Mouse (Mus musculus): ENCODE data around the gene Cdkn1b. TPM values are rescaled to one million over a fixed set of nuclear protein-coding genes. Genes with fewer than 3 reads are reported as not detected.

Gene Cdkn1b
- polyA plus RNA-seq, 1 experiment from 2014 or later: 21.7 TPM

- 50% methylated on average over 9 of the region's 9 CpGs for WGBS
- Histone ChIP-seq H3K27ac (replicated peaks) (0 out of 2 replicates have a peak overlapping the region, but pooled peaks have one; percentile 2), H3K36me3 (no peaks in the 10 kb centered on the region), H3K9me3 (no peaks in the 10 kb centered on the region), H3K4me1 (replicated peaks) (peaks cover 12% of the 10 kb centered on the region), H3K4me3 (no peak overlapping the region), H3K4me2 (no peak overlapping the region), H3K27me3 (no peaks in the 10 kb centered on the region), H3K9ac (no peak overlapping the region)
- no peak for ATAC-seq (ENCODE audit: low read depth)
These were observed 41.8 kb downstream of the Cdkn1b start for GRCm38 (mm10) chr6:134961858-134962517.

- no peak for ATAC-seq (ENCODE audit: low read depth)
- H3K4me1 ChIP-seq (replicated peaks): peaks cover 12% of the 10 kb centered on the region
- no peaks in the 10 kb centered on the region for H3K36me3 ChIP-seq
- H3K27me3 ChIP-seq: no peaks in the 10 kb centered on the region
- H3K9ac ChIP-seq: no peak overlapping the region
- H3K4me2 ChIP-seq: no peak overlapping the region
- 42% methylated on average over 5 of the region's 5 CpGs for WGBS
- H3K27ac ChIP-seq (replicated peaks): 0 out of 2 replicates have a peak overlapping the region, but pooled peaks have one; percentile 2
- H3K4me3 ChIP-seq: no peak overlapping the region
- no peaks in the 10 kb centered on the region for H3K9me3 ChIP-seq
These were observed 42.3 kb downstream of the Cdkn1b start for GRCm38 (mm10) chr6:134962518-134962893.

GRCm38 (mm10) chr6:134963910-134964309, 43.7 kb downstream of the Cdkn1b start:
- Histone ChIP-seq H3K9me3 (no peaks in the 10 kb centered on the region), H3K36me3 (no peaks in the 10 kb centered on the region), H3K9ac (no peak overlapping the region), H3K4me1 (replicated peaks) (peaks cover 12% of the 10 kb centered on the region), H3K27me3 (no peaks in the 10 kb centered on the region), H3K27ac (replicated peaks) (no peak overlapping the region), H3K4me2 (no peak overlapping the region), H3K4me3 (no peak overlapping the region)
- ATAC-seq (ENCODE audit: low read depth): no peak
- 73% methylated on average over 2 of the region's 2 CpGs for WGBS

- no peak overlapping the region for H3K9ac ChIP-seq
- no peaks in the 10 kb centered on the region for H3K36me3 ChIP-seq
- 87% methylated on average over 5 of the region's 5 CpGs for WGBS
- H3K4me3 ChIP-seq: no peak overlapping the region
- no peaks in the 10 kb centered on the region for H3K27me3 ChIP-seq
- no peaks in the 10 kb centered on the region for H3K9me3 ChIP-seq
- H3K4me1 ChIP-seq (replicated peaks): no peaks in the 10 kb centered on the region; the same call in 1 of the 2 replicates
- no peak for ATAC-seq (ENCODE audit: low read depth)
- H3K4me2 ChIP-seq: no peak overlapping the region
- no peak overlapping the region for H3K27ac ChIP-seq (replicated peaks)
These were observed 46.5 kb downstream of the Cdkn1b start for GRCm38 (mm10) chr6:134966681-134967080.

GRCm38 (mm10) chr6:134968326-134968725, 48.1 kb downstream of the Cdkn1b start:
- H3K27ac ChIP-seq (replicated peaks): no peak overlapping the region
- H3K4me3 ChIP-seq: no peak overlapping the region
- no peaks in the 10 kb centered on the region for H3K36me3 ChIP-seq
- H3K9ac ChIP-seq: no peak overlapping the region
- no peaks in the 10 kb centered on the region for H3K9me3 ChIP-seq
- no peaks in the 10 kb centered on the region for H3K27me3 ChIP-seq
- WGBS: 83% methylated on average over 1 of the region's 1 CpGs
- no peak overlapping the region for H3K4me2 ChIP-seq
- no peaks in the 10 kb centered on the region for H3K4me1 ChIP-seq (replicated peaks)
- no peak for ATAC-seq (ENCODE audit: low read depth)

- Histone ChIP-seq H3K4me3 (no peak overlapping the region), H3K9ac (no peak overlapping the region), H3K36me3 (no peaks in the 10 kb centered on the region), H3K9me3 (no peaks in the 10 kb centered on the region), H3K4me2 (no peak overlapping the region), H3K27me3 (no peaks in the 10 kb centered on the region), H3K27ac (replicated peaks) (no peak overlapping the region), H3K4me1 (replicated peaks) (no peaks in the 10 kb centered on the region)
- 98% methylated on average over 2 of the region's 2 CpGs for WGBS
- ATAC-seq (ENCODE audit: low read depth): no peak
These were observed 49.3 kb downstream of the Cdkn1b start for GRCm38 (mm10) chr6:134969498-134969897.

- Histone ChIP-seq H3K4me2 (no peak overlapping the region), H3K9me3 (no peaks in the 10 kb centered on the region), H3K9ac (no peak overlapping the region), H3K36me3 (no peaks in the 10 kb centered on the region), H3K27ac (replicated peaks) (no peak overlapping the region), H3K4me1 (replicated peaks) (peaks cover 7% of the 10 kb centered on the region; the same call in 1 of the 2 replicates), H3K4me3 (no peak overlapping the region), H3K27me3 (no peaks in the 10 kb centered on the region)
- ATAC-seq (ENCODE audit: low read depth): no peak
- 53% methylated on average over 4 of the region's 4 CpGs for WGBS
These were observed 51.9 kb downstream of the Cdkn1b start for GRCm38 (mm10) chr6:134972096-134972495.

Other genes with a start within 250 kb of the Cdkn1b start
- 6.0 and 7.0 TPM in 2 replicates for gene Dusp16, start 127.8 kb upstream of the Cdkn1b start, polyA plus RNA-seq (2015; fragmentation: Nextera tagmentation; extraction: Ambion mirVana)
- 3.5 and 4.1 TPM in 2 replicates for gene Crebl2, start 90.2 kb upstream of the Cdkn1b start, polyA plus RNA-seq (2015; fragmentation: Nextera tagmentation; extraction: Ambion mirVana)
- 37.1 and 39.1 TPM in 2 replicates for gene Gpr19, start 21.8 kb upstream of the Cdkn1b start, polyA plus RNA-seq (2015; fragmentation: Nextera tagmentation; extraction: Ambion mirVana)
- 3.0 and 4.6 TPM in 2 replicates for gene Apold1, start 61.3 kb downstream of the Cdkn1b start, polyA plus RNA-seq (2015; fragmentation: Nextera tagmentation; extraction: Ambion mirVana)
- 77.3 and 89.1 TPM in 2 replicates for gene Ddx47, start 91.2 kb downstream of the Cdkn1b start, polyA plus RNA-seq (2015; fragmentation: Nextera tagmentation; extraction: Ambion mirVana)
- gene Gprc5a, start 145.2 kb downstream of the Cdkn1b start, polyA plus RNA-seq (2015; fragmentation: Nextera tagmentation; extraction: Ambion mirVana): 1.8 and 2.0 TPM in 2 replicates
- gene Gprc5d, start 197.9 kb downstream of the Cdkn1b start, polyA plus RNA-seq (2015; fragmentation: Nextera tagmentation; extraction: Ambion mirVana): not detected in 2 replicates